Mouse (Mus musculus): ENCODE measurements around the gene Cped1. TPM values are rescaled to one million over a fixed set of nuclear protein-coding genes. Genes with fewer than 3 reads are reported as not detected.

Gene Cped1
- polyA plus RNA-seq, 1 experiment from 2014 or later, result 42.0 TPM

- TF ChIP-seq CTCF (IDR thresholded peaks at IDR 0.05; ENCODE audit: low read depth), result no peak
- H3K27ac ChIP-seq (ENCODE audit: low read depth), result no peak within 1 kb of the TSS
- peaks cover 38% of the 10 kb centered on the region for H3K27me3 ChIP-seq (ENCODE audit: insufficient read depth, low read length)
- ATAC-seq (ENCODE audit: insufficient read depth), result peak; percentile 69; the same call in 1 of the 2 replicates
- WGBS, result 2% methylated on average over 20 of the region's 20 CpGs
- H3K9me3 ChIP-seq (ENCODE audit: low read depth, low read length), result no peaks in the 10 kb centered on the region
- peak within 1 kb of the TSS; percentile 32 for H3K4me3 ChIP-seq (ENCODE audit: low read depth, low read length)
- peaks cover 14% of the 10 kb centered on the region for H3K4me1 ChIP-seq (ENCODE audit: insufficient read depth)
- no peak within 1 kb of the TSS for H3K9ac ChIP-seq
- H3K4me2 ChIP-seq, result peak within 1 kb of the TSS; percentile 67
- H3K36me3 ChIP-seq (ENCODE audit: insufficient read depth), result no peaks in the 10 kb centered on the region
- DNase-seq, result peak; percentile 25
Observed at GRCm38 (mm10) chr6:22288004-22288736, 302.5 kb downstream of the Cped1 start, which contains the start of gene Wnt16. TSS of gene Wnt16 (plus strand) at chr6:22288227.

GRCm38 (mm10) chr6:22288737-22289460 lies 303.2 kb downstream of the Cped1 start:
- H3K4me2 ChIP-seq, result peak overlapping the region; percentile 67
- peak; percentile 45 for TF ChIP-seq CTCF (IDR thresholded peaks at IDR 0.05; ENCODE audit: low read depth)
- ATAC-seq (ENCODE audit: insufficient read depth) (peak; percentile 74; the same call in 1 of the 2 replicates), DNase-seq (peak; percentile 59)
- H3K4me1 ChIP-seq (ENCODE audit: insufficient read depth), result peaks cover 14% of the 10 kb centered on the region
- H3K27me3 ChIP-seq (ENCODE audit: insufficient read depth, low read length), result peaks cover 38% of the 10 kb centered on the region
- H3K9ac ChIP-seq, result no peak overlapping the region
- H3K27ac ChIP-seq (ENCODE audit: low read depth), result no peak overlapping the region
- no peaks in the 10 kb centered on the region for H3K36me3 ChIP-seq (ENCODE audit: insufficient read depth)
- H3K9me3 ChIP-seq (ENCODE audit: low read depth, low read length), result no peaks in the 10 kb centered on the region
- WGBS, result under 1% methylated on average over 38 of the region's 38 CpGs
- H3K4me3 ChIP-seq (ENCODE audit: low read depth, low read length), result peak overlapping the region; percentile 32

- TF ChIP-seq CTCF (IDR thresholded peaks at IDR 0.05; ENCODE audit: low read depth), result no peak
- ATAC-seq (ENCODE audit: insufficient read depth), result no peak
- peak overlapping the region; percentile 67 for H3K4me2 ChIP-seq
- H3K27ac ChIP-seq (ENCODE audit: low read depth), result no peak overlapping the region
- H3K4me1 ChIP-seq (ENCODE audit: insufficient read depth), result peaks cover 14% of the 10 kb centered on the region
- H3K27me3 ChIP-seq (ENCODE audit: insufficient read depth, low read length), result peaks cover 38% of the 10 kb centered on the region
- peak; percentile 52 for DNase-seq
- H3K4me3 ChIP-seq (ENCODE audit: low read depth, low read length), result peak overlapping the region; percentile 32
- no peaks in the 10 kb centered on the region for H3K9me3 ChIP-seq (ENCODE audit: low read depth, low read length)
- H3K9ac ChIP-seq, result no peak overlapping the region
- 3% methylated on average over 21 of the region's 21 CpGs for WGBS
- no peaks in the 10 kb centered on the region for H3K36me3 ChIP-seq (ENCODE audit: insufficient read depth)
Observed at GRCm38 (mm10) chr6:22289461-22290021, 303.8 kb downstream of the Cped1 start.

- WGBS, result 70% methylated on average over 8 of the region's 8 CpGs
- no peak overlapping the region for H3K4me2 ChIP-seq
- peaks cover 38% of the 10 kb centered on the region for H3K27me3 ChIP-seq (ENCODE audit: insufficient read depth, low read length)
- no peaks in the 10 kb centered on the region for H3K9me3 ChIP-seq (ENCODE audit: low read depth, low read length)
- no peak for TF ChIP-seq CTCF (IDR thresholded peaks at IDR 0.05; ENCODE audit: low read depth)
- H3K4me3 ChIP-seq (ENCODE audit: low read depth, low read length), result no peak overlapping the region
- ATAC-seq (ENCODE audit: insufficient read depth) (no peak), DNase-seq (no peak)
- no peak overlapping the region for H3K9ac ChIP-seq
- H3K36me3 ChIP-seq (ENCODE audit: insufficient read depth), result no peaks in the 10 kb centered on the region
- H3K4me1 ChIP-seq (ENCODE audit: insufficient read depth), result peaks cover 14% of the 10 kb centered on the region
- H3K27ac ChIP-seq (ENCODE audit: low read depth), result no peak overlapping the region
Observed at GRCm38 (mm10) chr6:22290790-22291189, 305.1 kb downstream of the Cped1 start.

GRCm38 (mm10) chr6:22292056-22292455 lies 306.3 kb downstream of the Cped1 start:
- H3K9ac ChIP-seq, result no peak overlapping the region
- H3K4me3 ChIP-seq (ENCODE audit: low read depth, low read length), result no peak overlapping the region
- H3K4me1 ChIP-seq (ENCODE audit: insufficient read depth), result peaks cover 14% of the 10 kb centered on the region
- DNase-seq (peak; percentile 54), ATAC-seq (ENCODE audit: insufficient read depth) (no peak)
- no peak overlapping the region for H3K27ac ChIP-seq (ENCODE audit: low read depth)
- H3K27me3 ChIP-seq (ENCODE audit: insufficient read depth, low read length), result peaks cover 38% of the 10 kb centered on the region
- WGBS, result 31% methylated on average over 4 of the region's 4 CpGs
- H3K36me3 ChIP-seq (ENCODE audit: insufficient read depth), result no peaks in the 10 kb centered on the region
- no peak overlapping the region for H3K4me2 ChIP-seq
- H3K9me3 ChIP-seq (ENCODE audit: low read depth, low read length), result no peaks in the 10 kb centered on the region
- TF ChIP-seq CTCF (IDR thresholded peaks at IDR 0.05; ENCODE audit: low read depth), result no peak

- Histone ChIP-seq H3K9ac (no peak overlapping the region), H3K27ac (ENCODE audit: low read depth) (no peak overlapping the region), H3K4me1 (ENCODE audit: insufficient read depth) (peaks cover 8% of the 10 kb centered on the region), H3K4me3 (ENCODE audit: low read depth, low read length) (no peak overlapping the region), H3K4me2 (no peak overlapping the region), H3K36me3 (ENCODE audit: insufficient read depth) (no peaks in the 10 kb centered on the region), H3K27me3 (ENCODE audit: insufficient read depth, low read length) (peaks cover 21% of the 10 kb centered on the region), H3K9me3 (ENCODE audit: low read depth, low read length) (no peaks in the 10 kb centered on the region)
- ATAC-seq (ENCODE audit: insufficient read depth), result no peak
- WGBS, result 60% methylated on average over 3 of the region's 3 CpGs
- DNase-seq, result no peak
- no peak for TF ChIP-seq CTCF (IDR thresholded peaks at IDR 0.05; ENCODE audit: low read depth)
Observed at GRCm38 (mm10) chr6:22293922-22294321, 308.2 kb downstream of the Cped1 start.

- Histone ChIP-seq H3K36me3 (ENCODE audit: insufficient read depth) (no peaks in the 10 kb centered on the region), H3K9me3 (ENCODE audit: low read depth, low read length) (no peaks in the 10 kb centered on the region), H3K4me3 (ENCODE audit: low read depth, low read length) (no peak overlapping the region), H3K27me3 (ENCODE audit: insufficient read depth, low read length) (0 out of 2 replicates have a peak, but pooled peaks cover under 1% of the 10 kb centered on the region), H3K27ac (ENCODE audit: low read depth) (no peak overlapping the region), H3K4me1 (ENCODE audit: insufficient read depth) (no peaks in the 10 kb centered on the region), H3K9ac (no peak overlapping the region), H3K4me2 (no peak overlapping the region)
- DNase-seq, result no peak
- no peak for TF ChIP-seq CTCF (IDR thresholded peaks at IDR 0.05; ENCODE audit: low read depth)
- 63% methylated on average over 6 of the region's 6 CpGs for WGBS
- no peak for ATAC-seq (ENCODE audit: insufficient read depth)
Observed at GRCm38 (mm10) chr6:22297028-22297427, 311.3 kb downstream of the Cped1 start.
